Mouse (Mus musculus) gastrocnemius, postnatal 14 days (tissue): ENCODE results near the gene Ormdl3. TPM values are rescaled to one million over a fixed set of nuclear protein-coding genes. Genes with fewer than 3 reads are reported as not detected.

Source experiments
- total RNA-seq, 2 experiments: library from RNA; stranded (reverse); gene quantifications; 2 replicates each; pipeline ENCODE4 v1.2.3; 2021

The Ormdl3 gene
- total RNA-seq, 2 experiments from 2014 or later, result 18.3 to 18.7 TPM

Other genes with a start within 250 kb of the Ormdl3 start
- under 1 TPM; 0.20 to 0.29 TPM for gene Ppp1r1b, start 239.0 kb downstream of the Ormdl3 start, total RNA-seq
- 1 to 10 TPM; 7.3 to 9.4 TPM for gene Stard3, start 229.0 kb downstream of the Ormdl3 start, total RNA-seq
- 1,000 to 10,000 TPM in 1 of 2 experiments, 100 to 1,000 TPM in 1; 673 to 1,120 TPM for gene Tcap, start 203.6 kb downstream of the Ormdl3 start, total RNA-seq
- gene Pnmt, start 200.9 kb downstream of the Ormdl3 start, total RNA-seq, result under 1 TPM; 0.39 to 0.53 TPM
- 1 to 10 TPM; 2.2 to 2.9 TPM for gene Pgap3, start 186.9 kb downstream of the Ormdl3 start, total RNA-seq
- 1 to 10 TPM; 3.9 to 5.3 TPM for gene Erbb2, start 174.9 kb downstream of the Ormdl3 start, total RNA-seq
- 10 to 100 TPM; 27.7 to 30.3 TPM for gene Mien1, start 148.4 kb downstream of the Ormdl3 start, total RNA-seq
- gene Grb7, start 141.0 kb downstream of the Ormdl3 start, total RNA-seq, result not detected
- gene Ikzf3, start 41.3 kb downstream of the Ormdl3 start, total RNA-seq, result under 1 TPM; 0.10 to 0.18 TPM
- gene Zpbp2, start 36.3 kb downstream of the Ormdl3 start, total RNA-seq, result not detected
- not detected for gene Lrrc3c, start 10.9 kb upstream of the Ormdl3 start, total RNA-seq
- 1 to 10 TPM; 5.0 to 6.6 TPM for gene Gm12355, start 38.3 kb upstream of the Ormdl3 start, total RNA-seq
- under 1 TPM; 0.16 to 0.39 TPM for gene Gsdma3, start 39.0 kb upstream of the Ormdl3 start, total RNA-seq
- gene Gsdma2, start 59.4 kb upstream of the Ormdl3 start, total RNA-seq, result not detected
- under 1 TPM in 1 of 2 experiments, not detected in 1; 0.11 TPM for gene Gsdma, start 77.0 kb upstream of the Ormdl3 start, total RNA-seq
- gene Psmd3, start 95.2 kb upstream of the Ormdl3 start, total RNA-seq, result 10 to 100 TPM; 89.2 to 91.4 TPM
- not detected for gene Csf3, start 113.9 kb upstream of the Ormdl3 start, total RNA-seq
- gene Med24, start 142.1 kb upstream of the Ormdl3 start, total RNA-seq, result 10 to 100 TPM; 40.3 to 42.0 TPM
- gene Thra, start 153.3 kb upstream of the Ormdl3 start, total RNA-seq, result 100 to 1,000 TPM in 1 of 2 experiments, 10 to 100 TPM in 1; 91.8 to 106 TPM
- 10 to 100 TPM; 27.3 to 64.6 TPM for gene Nr1d1, start 188.0 kb upstream of the Ormdl3 start, total RNA-seq
- 10 to 100 TPM; 49.0 to 55.3 TPM for gene Msl1, start 208.1 kb upstream of the Ormdl3 start, total RNA-seq
- 10 to 100 TPM; 20.1 to 21.5 TPM for gene Casc3, start 217.5 kb upstream of the Ormdl3 start, total RNA-seq
- 1 to 10 TPM in 1 of 2 experiments, under 1 TPM in 1; 0.49 to 1.1 TPM for gene Rapgefl1, start 249.4 kb upstream of the Ormdl3 start, total RNA-seq